16 mouse cellular contexts compared by ENCODE assay signal in the genomic region with DNA sequence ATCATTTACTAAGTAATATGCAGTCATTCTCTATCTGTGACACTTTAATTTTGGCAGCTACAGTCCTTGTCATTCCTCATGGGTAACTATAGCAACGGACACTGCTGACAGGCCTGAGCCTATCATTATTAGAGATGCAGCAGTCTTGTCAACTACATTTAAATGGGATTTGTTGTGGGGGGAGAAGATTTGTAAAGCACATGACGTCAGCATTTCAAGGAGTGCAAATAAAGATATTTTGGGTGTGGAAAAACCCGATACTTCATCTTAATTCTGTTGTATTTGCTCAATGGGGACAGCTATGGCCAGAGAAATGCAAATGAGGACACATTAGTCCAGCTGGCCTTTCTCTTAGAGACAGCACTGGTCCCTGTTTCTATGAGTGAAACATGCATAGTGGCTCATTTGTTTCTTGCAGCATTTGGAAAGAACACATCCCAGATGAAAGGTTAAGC. TPM values are rescaled to one million over a fixed set of nuclear protein-coding genes. Genes with fewer than 3 reads are reported as not detected.
DNase-seq lines count a peak whose midpoint lies in the region; ATAC-seq and TF ChIP-seq lines count a peak whose summit lies in the region.
"Had no signal": no experiment of that assay in that cellular context is flagged by ENCODE, and none has a peak within 500 bp of the region (broad histone marks: within the 10 kb centered on the region; RNA-seq: fewer than 3 reads in every experiment).

No protein-coding gene starts in this region.

- no peak for TF ChIP-seq POLR2A in lung, adult 2 months (IDR thresholded peaks at IDR 0.05; ENCODE audit: borderline replicate concordance, extremely low read depth, low read depth, low read length)

- no peak overlapping the region for H3K4me3 ChIP-seq in lung, embryonic 14.5 days (ENCODE audit: low read depth, low read length)
- H3K4me3 ChIP-seq in lung, adult 2 months (replicated peaks; ENCODE audit: extremely low read depth, low read depth, low read length), result no peak overlapping the region
- no peak overlapping the region for H3K4me3 ChIP-seq in hindbrain, embryonic 12.5 days
- no peak overlapping the region for H3K4me3 ChIP-seq in midbrain, postnatal 0 days (ENCODE audit: low read depth, low read length)
- H3K4me3 ChIP-seq: embryonic facial prominence, embryonic 15.5 days; heart, embryonic 13.5 days; megakaryocyte, embryonic 14.5 days had no signal

- H3K9ac ChIP-seq in lung, embryonic 14.5 days, result no peak overlapping the region
- no peak overlapping the region for H3K9ac ChIP-seq in hindbrain, embryonic 12.5 days
- H3K9ac ChIP-seq in midbrain, postnatal 0 days (replicated peaks; ENCODE audit: low read length, poor library complexity, severe bottlenecking), result 0 out of 2 replicates have a peak overlapping the region, but pooled peaks have one; percentile 8
- H3K9ac ChIP-seq: embryonic facial prominence, embryonic 15.5 days; heart, embryonic 13.5 days had no signal

- no peak overlapping the region for H3K4me2 ChIP-seq in lung, embryonic 14.5 days
- H3K4me2 ChIP-seq in hindbrain, embryonic 12.5 days (replicated peaks), result no peak overlapping the region
- H3K4me2 ChIP-seq in midbrain, postnatal 0 days (ENCODE audit: low read depth, low read length, poor library complexity, severe bottlenecking), result no peak overlapping the region
- H3K4me2 ChIP-seq: embryonic facial prominence, embryonic 15.5 days; heart, embryonic 13.5 days had no signal

- H3K9me3 ChIP-seq in lung, embryonic 14.5 days (ENCODE audit: low read depth, low read length), result no peaks in the 10 kb centered on the region
- no peaks in the 10 kb centered on the region for H3K9me3 ChIP-seq in hindbrain, embryonic 12.5 days (replicated peaks)
- no peaks in the 10 kb centered on the region for H3K9me3 ChIP-seq in midbrain, postnatal 0 days (ENCODE audit: low read length)
- H3K9me3 ChIP-seq: embryonic facial prominence, embryonic 15.5 days; heart, embryonic 13.5 days had no signal

- H3K27me3 ChIP-seq in lung, embryonic 14.5 days (ENCODE audit: insufficient read depth, low read length), result no peaks in the 10 kb centered on the region
- H3K27me3 ChIP-seq in hindbrain, embryonic 12.5 days, result no peaks in the 10 kb centered on the region
- no peaks in the 10 kb centered on the region for H3K27me3 ChIP-seq in midbrain, postnatal 0 days (ENCODE audit: insufficient read depth, low read length)
- H3K27me3 ChIP-seq: embryonic facial prominence, embryonic 15.5 days; heart, embryonic 13.5 days; megakaryocyte, embryonic 14.5 days had no signal

- no peaks in the 10 kb centered on the region for H3K36me3 ChIP-seq in lung, embryonic 14.5 days (ENCODE audit: insufficient read depth)
- no peaks in the 10 kb centered on the region for H3K36me3 ChIP-seq in hindbrain, embryonic 12.5 days
- no peaks in the 10 kb centered on the region for H3K36me3 ChIP-seq in midbrain, postnatal 0 days (ENCODE audit: insufficient read depth, low read length)
- H3K36me3 ChIP-seq: embryonic facial prominence, embryonic 15.5 days; heart, embryonic 13.5 days had no signal

- no peak for TF ChIP-seq CTCF in lung, embryonic 14.5 days (IDR thresholded peaks at IDR 0.05; ENCODE audit: low read depth)
- no peak for TF ChIP-seq CTCF in lung, adult 2 months (IDR thresholded peaks at IDR 0.05; ENCODE audit: insufficient read depth, low read length)
- no peak for TF ChIP-seq CTCF in midbrain, postnatal 0 days (IDR thresholded peaks at IDR 0.05)

- no peaks in the 10 kb centered on the region for H3K4me1 ChIP-seq in lung, embryonic 14.5 days (ENCODE audit: insufficient read depth)
- H3K4me1 ChIP-seq in lung, adult 2 months (ENCODE audit: control insufficient read depth, insufficient read depth, low read length), result no peaks in the 10 kb centered on the region
- peaks cover 10% of the 10 kb centered on the region; the same call in 1 of the 2 replicates for H3K4me1 ChIP-seq in hindbrain, embryonic 12.5 days
- peaks cover 3% of the 10 kb centered on the region; the same call in 1 of the 2 replicates for H3K4me1 ChIP-seq in midbrain, postnatal 0 days (ENCODE audit: insufficient read depth, low read length)
- H3K4me1 ChIP-seq: embryonic facial prominence, embryonic 15.5 days; heart, embryonic 13.5 days; megakaryocyte, embryonic 14.5 days had no signal

- DNase-seq in cerebellum, postnatal 10 days, result peak; percentile 13 to 24
- no peak for DNase-seq in cerebellum, postnatal 36 days
- peak; percentile 37 for DNase-seq in lung, embryonic 14.5 days
- DNase-seq in lung, adult 2 months, result no peak
- peak; percentile 71 for DNase-seq in midbrain, postnatal 0 days (ENCODE audit: low spot score)
- no peak for DNase-seq in left cerebral cortex, postnatal 25 days (ENCODE audit: low spot score in 2 of 2)
- DNase-seq in frontal cortex, postnatal 14 days (ENCODE audit: low spot score in 2 of 2), result no peak
- DNase-seq: adrenal gland, postnatal 36 days; cerebellum, adult 2 months; spleen, adult 18-20 months; thymus, adult 18-20 months had no signal

- ATAC-seq in lung, embryonic 14.5 days (ENCODE audit: insufficient read depth), result peak; percentile 44; the same call in 1 of the 2 replicates
- ATAC-seq in hindbrain, embryonic 12.5 days (ENCODE audit: low FRiP score), result peak; percentile 96
- ATAC-seq in midbrain, postnatal 0 days (ENCODE audit: low FRiP score), result peak; percentile 91
- ATAC-seq: inflammation-experienced regulatory T-cells, adult 6 months had no signal

- no peak overlapping the region for H3K27ac ChIP-seq in lung, embryonic 14.5 days (ENCODE audit: low read depth)
- peak overlapping the region; percentile 19; the same call in 1 of the 2 replicates for H3K27ac ChIP-seq in hindbrain, embryonic 12.5 days
- H3K27ac ChIP-seq in midbrain, postnatal 0 days (ENCODE audit: low read depth, low read length), result peak overlapping the region; percentile 51; the same call in 1 of the 2 replicates
- H3K27ac ChIP-seq: embryonic facial prominence, embryonic 15.5 days; heart, embryonic 13.5 days had no signal

- intact Hi-C loops in left cerebral cortex, postnatal 25 days (cut with DNase I), result no loop called here

- 61% methylated on average over 3 of the region's 3 CpGs for WGBS in lung, embryonic 14.5 days
- 58% methylated on average over 3 of the region's 3 CpGs for WGBS in lung, adult 2 months
- WGBS in hindbrain, embryonic 12.5 days, result 38% methylated on average over 3 of the region's 3 CpGs
- WGBS in midbrain, postnatal 0 days, result 9% methylated on average over 3 of the region's 3 CpGs

RNA-seq across cellular contexts. Expression of a gene that starts 55.5 kb away (rescaled TPM):
- 10.9 and 12.4 TPM in 2 replicates for polyA plus RNA-seq in lung, embryonic 14.5 days (2014; fragmentation: Nextera tagmentation; extraction: Ambion mirVana)
- 1.7 and 1.8 TPM in 2 replicates for polyA plus RNA-seq in lung, adult 2 months (2012; rRNA removed)
- polyA plus RNA-seq in hindbrain, embryonic 12.5 days (2016; fragmentation: Nextera tagmentation; extraction: Ambion mirVana), result 1.7 and 2.2 TPM in 2 replicates
- total RNA-seq in midbrain, postnatal 0 days (2014; rRNA removed), result 0.80 and 1.4 TPM in 2 replicates
- 1.7 and 2.3 TPM in 2 replicates for polyA plus RNA-seq in midbrain, postnatal 0 days (2015; fragmentation: Nextera tagmentation; extraction: Ambion mirVana)
- 1 to 10 TPM in 1 of 2 experiments, under 1 TPM in 1; 0.80 to 1.2 TPM for total RNA-seq in left cerebral cortex, postnatal 25 days (2021)
- polyA plus RNA-seq: inflammation-experienced regulatory T-cells, adult 6 months had no signal

Comparison
In these comparisons a context has a peak if more than half of its experiments do, and no peak if none do; other contexts are left out.
1. DNase-seq: peak in cerebellum, postnatal 10 days (2 of 2), lung, embryonic 14.5 days (single experiment) and midbrain, postnatal 0 days (single experiment); none in cerebellum, postnatal 36 days (0 of 2), lung, adult 2 months (single experiment), left cerebral cortex, postnatal 25 days (0 of 2) and frontal cortex, postnatal 14 days (0 of 2).
2. ATAC-seq: peak in every context shown above with its lines; median percentile 96 in hindbrain, embryonic 12.5 days; 91 in midbrain, postnatal 0 days; 44 in lung, embryonic 14.5 days.